17 mouse cellular contexts compared by ENCODE assay signal in genomic region chr2:130653760-130654159, GRCm38 (mm10). TPM values are rescaled to one million over a fixed set of nuclear protein-coding genes. Genes with fewer than 3 reads are reported as not detected.
DNase-seq lines count a peak whose midpoint lies in the region; ATAC-seq and TF ChIP-seq lines count a peak whose summit lies in the region.
"Had no signal": no experiment of that assay in that cellular context is flagged by ENCODE, and none has a peak within 500 bp of the region (broad histone marks: within the 10 kb centered on the region; RNA-seq: fewer than 3 reads in every experiment).

No protein-coding gene starts in this region.

- H3K4me3 ChIP-seq in midbrain, embryonic 11.5 days (ENCODE audit: low read depth, low read length), result no peak overlapping the region
- H3K4me3 ChIP-seq in midbrain, postnatal 0 days (ENCODE audit: low read depth, low read length), result no peak overlapping the region
- H3K4me3 ChIP-seq in liver, embryonic 14.5 days (ENCODE audit: insufficient read depth in 1 of 2, low read depth in 2 of 2, low read length in 2 of 2), result no peak overlapping the region
- H3K4me3 ChIP-seq in forebrain, embryonic 14.5 days (ENCODE audit: low read depth, low read length), result no peak overlapping the region
- H3K4me3 ChIP-seq: embryonic facial prominence, embryonic 15.5 days; erythroblast, embryonic 14.5 days; heart, embryonic 12.5 days; hindbrain, embryonic 10.5 days had no signal

- H3K9me3 ChIP-seq in midbrain, embryonic 11.5 days (ENCODE audit: control insufficient read depth, low read length), result no peaks in the 10 kb centered on the region
- H3K9me3 ChIP-seq in midbrain, postnatal 0 days (ENCODE audit: low read length), result no peaks in the 10 kb centered on the region
- no peaks in the 10 kb centered on the region for H3K9me3 ChIP-seq in liver, embryonic 14.5 days (ENCODE audit: control insufficient read depth, low read length)
- no peaks in the 10 kb centered on the region for H3K9me3 ChIP-seq in forebrain, embryonic 14.5 days (replicated peaks; ENCODE audit: control insufficient read depth, low read length)
- H3K9me3 ChIP-seq: embryonic facial prominence, embryonic 15.5 days; heart, embryonic 12.5 days; hindbrain, embryonic 10.5 days had no signal

- H3K27me3 ChIP-seq in midbrain, embryonic 11.5 days (ENCODE audit: control insufficient read depth, insufficient read depth, low read length), result no peaks in the 10 kb centered on the region
- no peaks in the 10 kb centered on the region for H3K27me3 ChIP-seq in midbrain, postnatal 0 days (ENCODE audit: insufficient read depth, low read length)
- no peaks in the 10 kb centered on the region for H3K27me3 ChIP-seq in liver, embryonic 14.5 days (ENCODE audit: control insufficient read depth, insufficient read depth, low read length)
- no peaks in the 10 kb centered on the region for H3K27me3 ChIP-seq in forebrain, embryonic 14.5 days (replicated peaks; ENCODE audit: control insufficient read depth, insufficient read depth, low read length)
- H3K27me3 ChIP-seq: embryonic facial prominence, embryonic 15.5 days; heart, embryonic 12.5 days had no signal

- peak; percentile 63 for TF ChIP-seq EP300 in liver, embryonic 14.5 days (IDR thresholded peaks at IDR 0.05; ENCODE audit: low read depth)

- no peaks in the 10 kb centered on the region for H3K4me1 ChIP-seq in midbrain, embryonic 11.5 days (ENCODE audit: control insufficient read depth, insufficient read depth, low read length)
- H3K4me1 ChIP-seq in midbrain, postnatal 0 days (ENCODE audit: insufficient read depth, low read length), result no peaks in the 10 kb centered on the region
- peaks cover 25 to 36% of the 10 kb centered on the region in 2 experiments for H3K4me1 ChIP-seq in liver, embryonic 14.5 days (replicated peaks; ENCODE audit: control insufficient read depth in 2 of 2, insufficient read depth in 2 of 2, low read length in 1 of 2)
- no peaks in the 10 kb centered on the region for H3K4me1 ChIP-seq in forebrain, embryonic 14.5 days (ENCODE audit: control insufficient read depth, insufficient read depth, low read length)
- H3K4me1 ChIP-seq: embryonic facial prominence, embryonic 15.5 days; heart, embryonic 12.5 days; hindbrain, embryonic 10.5 days had no signal

- WGBS in midbrain, embryonic 11.5 days, result 79% methylated on average over 1 of the region's 1 CpGs
- 86% methylated on average over 1 of the region's 1 CpGs for WGBS in midbrain, postnatal 0 days
- 42% methylated on average over 1 of the region's 1 CpGs for WGBS in liver, embryonic 14.5 days (ENCODE audit: insufficient replicate concordance)
- WGBS in forebrain, embryonic 14.5 days, result 75% methylated on average over 1 of the region's 1 CpGs

- no peak for ATAC-seq in midbrain, embryonic 11.5 days (ENCODE audit: low FRiP score)
- ATAC-seq in midbrain, postnatal 0 days (ENCODE audit: low FRiP score), result no peak
- ATAC-seq in liver, embryonic 14.5 days (ENCODE audit: insufficient read depth), result peak; percentile 46; the same call in 1 of the 2 replicates
- peak; percentile 75 for ATAC-seq in megakaryocyte progenitor cell, adult 5-6 weeks (replicated peaks; ENCODE audit: poor library complexity)
- ATAC-seq in forebrain, embryonic 14.5 days, result no peak
- ATAC-seq: forebrain, postnatal 0 days had no signal

- no peak for TF ChIP-seq CTCF in midbrain, postnatal 0 days (IDR thresholded peaks at IDR 0.05)
- TF ChIP-seq CTCF in liver, embryonic 14.5 days (IDR thresholded peaks at IDR 0.05; ENCODE audit: low read depth), result no peak

- no peak overlapping the region for H3K9ac ChIP-seq in midbrain, embryonic 11.5 days (ENCODE audit: low read length)
- H3K9ac ChIP-seq in midbrain, postnatal 0 days (replicated peaks; ENCODE audit: low read length, poor library complexity, severe bottlenecking), result no peak overlapping the region
- H3K9ac ChIP-seq in liver, embryonic 14.5 days (replicated peaks), result 0 out of 2 replicates have a peak overlapping the region, but pooled peaks have one; percentile 18
- no peak overlapping the region for H3K9ac ChIP-seq in forebrain, embryonic 14.5 days (ENCODE audit: low read length)
- H3K9ac ChIP-seq: forebrain, postnatal 0 days; heart, embryonic 12.5 days; hindbrain, embryonic 14.5 days had no signal

- H3K36me3 ChIP-seq in midbrain, embryonic 11.5 days (ENCODE audit: control insufficient read depth, insufficient read depth, low read length), result peaks cover 10% of the 10 kb centered on the region; the same call in 1 of the 2 replicates
- H3K36me3 ChIP-seq in midbrain, postnatal 0 days (ENCODE audit: insufficient read depth, low read length), result peaks cover 46% of the 10 kb centered on the region
- H3K36me3 ChIP-seq in liver, embryonic 14.5 days (replicated peaks; ENCODE audit: control insufficient read depth, insufficient read depth, low read depth), result peaks cover 25% of the 10 kb centered on the region
- peaks cover 66% of the 10 kb centered on the region for H3K36me3 ChIP-seq in forebrain, embryonic 14.5 days (ENCODE audit: control insufficient read depth, insufficient read depth, low read length)

- no peak overlapping the region for H3K27ac ChIP-seq in midbrain, embryonic 11.5 days (ENCODE audit: low read depth, low read length)
- no peak overlapping the region for H3K27ac ChIP-seq in midbrain, postnatal 0 days (ENCODE audit: low read depth, low read length)
- peak overlapping the region; percentile 63 for H3K27ac ChIP-seq in liver, embryonic 14.5 days
- no peak overlapping the region for H3K27ac ChIP-seq in forebrain, embryonic 14.5 days (ENCODE audit: low read depth, low read length)
- H3K27ac ChIP-seq: embryonic facial prominence, embryonic 15.5 days; hindbrain, embryonic 10.5 days; hindbrain, embryonic 14.5 days had no signal

- DNase-seq in midbrain, embryonic 11.5 days (ENCODE audit: low spot score, missing footprints), result peak; percentile 77
- no peak for DNase-seq in midbrain, postnatal 0 days (ENCODE audit: low spot score)
- DNase-seq in liver, embryonic 14.5 days (ENCODE audit: low read depth in 3 of 3, low spot score in 3 of 3), result no peak
- DNase-seq in heart, adult 18-20 months, result no peak
- no peak for DNase-seq in forebrain, embryonic 14.5 days (ENCODE audit: low spot score)
- DNase-seq: adrenal gland, postnatal 10 days; cerebellum, adult 18-20 months; cerebellum, postnatal 14 days; embryo, embryonic 11 days; forebrain, postnatal 0 days; gastrocnemius, postnatal 14 days had no signal

- H3K4me2 ChIP-seq in midbrain, embryonic 11.5 days, result no peak overlapping the region
- H3K4me2 ChIP-seq in midbrain, postnatal 0 days (ENCODE audit: low read depth, low read length, poor library complexity, severe bottlenecking), result no peak overlapping the region
- H3K4me2 ChIP-seq in liver, embryonic 14.5 days (ENCODE audit: low read depth), result no peak overlapping the region
- no peak overlapping the region for H3K4me2 ChIP-seq in forebrain, embryonic 14.5 days (ENCODE audit: low read length)
- H3K4me2 ChIP-seq: embryonic facial prominence, embryonic 15.5 days; heart, embryonic 12.5 days; hindbrain, embryonic 14.5 days had no signal

RNA-seq across cellular contexts. Expression of gene Ddrgk1, which starts 10.7 kb away (rescaled TPM):
- polyA plus RNA-seq in midbrain, embryonic 11.5 days (2014; fragmentation: Nextera tagmentation; extraction: Ambion mirVana), result 37.6 and 46.7 TPM in 2 replicates
- total RNA-seq in midbrain, postnatal 0 days (2014; rRNA removed), result 24.4 and 36.0 TPM in 2 replicates
- 88.6 and 90.4 TPM in 2 replicates for polyA plus RNA-seq in midbrain, postnatal 0 days (2015; fragmentation: Nextera tagmentation; extraction: Ambion mirVana)
- 12.8 and 27.9 TPM in 2 replicates for polyA plus RNA-seq in liver, embryonic 14.5 days (2012; rRNA removed)
- 34.6 and 35.4 TPM in 2 replicates for polyA plus RNA-seq in liver, embryonic 14.5 days (2014; fragmentation: Nextera tagmentation; extraction: Ambion mirVana)
- 50.5 and 75.9 TPM in 2 replicates for total RNA-seq in megakaryocyte progenitor cell, adult 5-6 weeks (2015)
- 72.4 and 107 TPM in 2 replicates for total RNA-seq in megakaryocyte progenitor cell, adult 5-6 weeks (2017)
- total RNA-seq in heart, adult 18-20 months (2021), result 10 to 100 TPM; 85.2 to 97.5 TPM
- 49.8 and 55.9 TPM in 2 replicates for polyA plus RNA-seq in forebrain, embryonic 14.5 days (2014; fragmentation: Nextera tagmentation; extraction: Ambion mirVana)

RNA-seq across cellular contexts. Expression of gene Lzts3, which starts 11.2 kb away (rescaled TPM):
- polyA plus RNA-seq in midbrain, embryonic 11.5 days (2014; fragmentation: Nextera tagmentation; extraction: Ambion mirVana), result 1.1 and 1.4 TPM in 2 replicates
- 65.9 and 76.6 TPM in 2 replicates for total RNA-seq in midbrain, postnatal 0 days (2014; rRNA removed)
- 14.2 and 18.8 TPM in 2 replicates for polyA plus RNA-seq in midbrain, postnatal 0 days (2015; fragmentation: Nextera tagmentation; extraction: Ambion mirVana)
- polyA plus RNA-seq in liver, embryonic 14.5 days (2012; rRNA removed), result 2.1 and 2.7 TPM in 2 replicates
- polyA plus RNA-seq in liver, embryonic 14.5 days (2014; fragmentation: Nextera tagmentation; extraction: Ambion mirVana), result 0.27 and 0.42 TPM in 2 replicates
- 0.15 and 0.32 TPM in 2 replicates for total RNA-seq in megakaryocyte progenitor cell, adult 5-6 weeks (2015)
- total RNA-seq in megakaryocyte progenitor cell, adult 5-6 weeks (2017), result 0.27 TPM in 1 of 2 replicates, not detected in the other
- total RNA-seq in heart, adult 18-20 months (2021), result 1 to 10 TPM; 4.8 to 5.7 TPM
- 1.6 and 2.5 TPM in 2 replicates for polyA plus RNA-seq in forebrain, embryonic 14.5 days (2014; fragmentation: Nextera tagmentation; extraction: Ambion mirVana)

RNA-seq across cellular contexts. Expression of gene Itpa, which starts 13.7 kb away (rescaled TPM):
- 144 and 156 TPM in 2 replicates for polyA plus RNA-seq in midbrain, embryonic 11.5 days (2014; fragmentation: Nextera tagmentation; extraction: Ambion mirVana)
- total RNA-seq in midbrain, postnatal 0 days (2014; rRNA removed), result 140 and 160 TPM in 2 replicates
- 126 and 130 TPM in 2 replicates for polyA plus RNA-seq in midbrain, postnatal 0 days (2015; fragmentation: Nextera tagmentation; extraction: Ambion mirVana)
- polyA plus RNA-seq in liver, embryonic 14.5 days (2012; rRNA removed), result 35.0 and 35.7 TPM in 2 replicates
- polyA plus RNA-seq in liver, embryonic 14.5 days (2014; fragmentation: Nextera tagmentation; extraction: Ambion mirVana), result 50.6 and 51.4 TPM in 2 replicates
- 39.0 and 43.1 TPM in 2 replicates for total RNA-seq in megakaryocyte progenitor cell, adult 5-6 weeks (2015)
- total RNA-seq in megakaryocyte progenitor cell, adult 5-6 weeks (2017), result 78.5 and 87.3 TPM in 2 replicates
- 10 to 100 TPM; 14.6 to 17.7 TPM for total RNA-seq in heart, adult 18-20 months (2021)
- 125 and 131 TPM in 2 replicates for polyA plus RNA-seq in forebrain, embryonic 14.5 days (2014; fragmentation: Nextera tagmentation; extraction: Ambion mirVana)

RNA-seq across cellular contexts. Expression of gene Ubox5, which starts 23.9 kb away (rescaled TPM):
- 16.6 and 18.4 TPM in 2 replicates for polyA plus RNA-seq in midbrain, embryonic 11.5 days (2014; fragmentation: Nextera tagmentation; extraction: Ambion mirVana)
- total RNA-seq in midbrain, postnatal 0 days (2014; rRNA removed), result 6.0 and 6.8 TPM in 2 replicates
- polyA plus RNA-seq in midbrain, postnatal 0 days (2015; fragmentation: Nextera tagmentation; extraction: Ambion mirVana), result 5.1 and 5.5 TPM in 2 replicates
- 3.3 and 3.4 TPM in 2 replicates for polyA plus RNA-seq in liver, embryonic 14.5 days (2012; rRNA removed)
- polyA plus RNA-seq in liver, embryonic 14.5 days (2014; fragmentation: Nextera tagmentation; extraction: Ambion mirVana), result 5.4 and 6.3 TPM in 2 replicates
- 5.7 and 9.3 TPM in 2 replicates for total RNA-seq in megakaryocyte progenitor cell, adult 5-6 weeks (2015)
- total RNA-seq in megakaryocyte progenitor cell, adult 5-6 weeks (2017), result 7.1 and 7.3 TPM in 2 replicates
- 1 to 10 TPM; 4.1 to 4.6 TPM for total RNA-seq in heart, adult 18-20 months (2021)
- 13.0 and 14.9 TPM in 2 replicates for polyA plus RNA-seq in forebrain, embryonic 14.5 days (2014; fragmentation: Nextera tagmentation; extraction: Ambion mirVana)

RNA-seq across cellular contexts. Expression of gene Fastkd5, which starts 23.9 kb away (rescaled TPM):
- polyA plus RNA-seq in midbrain, embryonic 11.5 days (2014; fragmentation: Nextera tagmentation; extraction: Ambion mirVana), result 19.7 and 23.3 TPM in 2 replicates
- total RNA-seq in midbrain, postnatal 0 days (2014; rRNA removed), result 7.9 and 8.4 TPM in 2 replicates
- 5.9 and 7.4 TPM in 2 replicates for polyA plus RNA-seq in midbrain, postnatal 0 days (2015; fragmentation: Nextera tagmentation; extraction: Ambion mirVana)
- 2.8 and 3.6 TPM in 2 replicates for polyA plus RNA-seq in liver, embryonic 14.5 days (2012; rRNA removed)
- polyA plus RNA-seq in liver, embryonic 14.5 days (2014; fragmentation: Nextera tagmentation; extraction: Ambion mirVana), result 11.1 and 11.9 TPM in 2 replicates
- total RNA-seq in megakaryocyte progenitor cell, adult 5-6 weeks (2015), result 16.1 and 21.0 TPM in 2 replicates
- total RNA-seq in megakaryocyte progenitor cell, adult 5-6 weeks (2017), result 20.3 and 22.8 TPM in 2 replicates
- total RNA-seq in heart, adult 18-20 months (2021), result 1 to 10 TPM; 7.7 to 7.9 TPM
- polyA plus RNA-seq in forebrain, embryonic 14.5 days (2014; fragmentation: Nextera tagmentation; extraction: Ambion mirVana), result 14.0 and 15.9 TPM in 2 replicates

Comparison
In these comparisons a context has a peak if more than half of its experiments do, and no peak if none do; other contexts are left out.
1. ATAC-seq: peak in liver, embryonic 14.5 days (single experiment) and megakaryocyte progenitor cell, adult 5-6 weeks (single experiment); none in midbrain, embryonic 11.5 days (single experiment), midbrain, postnatal 0 days (single experiment) and forebrain, embryonic 14.5 days (single experiment).